Mouse (Mus musculus): Measurements from ENCODE around the gene Garnl3.

- no peak for TF ChIP-seq RCOR1 (conservative IDR thresholded peaks at IDR 0.05; ENCODE audit: low read depth, low read length)
- TF ChIP-seq ZC3H11A (IDR thresholded peaks at IDR 0.05; ENCODE audit: low read depth, low read length), result no peak
- TF ChIP-seq CTCF (conservative IDR thresholded peaks at IDR 0.05 in 1 of 2, IDR thresholded peaks at IDR 0.05 in 1 of 2; ENCODE audit: low read depth in 2 of 2, low read length in 2 of 2), result no peak
- TF ChIP-seq EP300 (IDR thresholded peaks at IDR 0.05; ENCODE audit: low read length), result no peak
- TF ChIP-seq MAZ (IDR thresholded peaks at IDR 0.05; ENCODE audit: low read depth, low read length), result no peak
- no peak for TF ChIP-seq POLR2A (IDR thresholded peaks at IDR 0.05; ENCODE audit: low read depth, low read length)
- no peak for TF ChIP-seq TBP (conservative IDR thresholded peaks at IDR 0.05; ENCODE audit: low read depth, low read length)
Measured at GRCm38 (mm10) chr2:33179930-33180630, 48.6 kb upstream of the Garnl3 start.

Measured in CH12.LX (cell line).